Mouse (Mus musculus): ENCODE results near the gene Gm11042. TPM values are rescaled to one million over a fixed set of nuclear protein-coding genes. Genes with fewer than 3 reads are reported as not detected.

The Gm11042 gene
- polyA plus RNA-seq, 1 experiment from 2014 or later, result not detected

DNA sequence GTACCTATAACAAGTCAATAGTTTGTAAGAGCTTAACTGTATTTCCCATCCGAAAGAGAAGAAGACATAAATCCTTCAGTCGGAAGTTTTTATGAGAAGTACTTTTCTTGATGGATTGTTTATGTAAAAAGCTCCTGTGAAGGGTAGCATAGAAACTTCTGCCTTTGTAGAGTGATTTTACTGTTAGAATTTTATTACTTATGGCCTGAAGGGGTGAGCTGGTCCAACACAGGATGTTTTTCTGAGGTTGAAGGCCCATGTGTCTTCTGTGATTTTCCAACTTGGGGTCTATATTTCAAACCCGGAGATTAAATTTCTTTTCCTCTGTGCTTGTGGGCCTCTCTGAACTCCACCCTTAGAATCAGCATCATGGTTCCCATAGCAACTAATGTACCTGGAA, 26.5 kb upstream of the Gm11042 start:
- ATAC-seq (no peak), DNase-seq (ENCODE audit: low spot score) (no peak)
- H3K9me3 ChIP-seq (ENCODE audit: low read length), result no peaks in the 10 kb centered on the region
- no peak overlapping the region for H3K4me3 ChIP-seq (ENCODE audit: low read depth, low read length)
- no peak overlapping the region for H3K9ac ChIP-seq (replicated peaks; ENCODE audit: low read depth)
- H3K27me3 ChIP-seq (replicated peaks; ENCODE audit: insufficient read depth, low read length), result no peaks in the 10 kb centered on the region
- H3K4me1 ChIP-seq (ENCODE audit: insufficient read depth, low read depth, low read length), result no peaks in the 10 kb centered on the region
- H3K36me3 ChIP-seq (ENCODE audit: insufficient read depth, low read length), result no peaks in the 10 kb centered on the region
- H3K4me2 ChIP-seq (replicated peaks; ENCODE audit: low read depth, low read length), result no peak overlapping the region
- WGBS, result 68% methylated on average over 3 of the region's 3 CpGs
- TF ChIP-seq EP300 (IDR thresholded peaks at IDR 0.05) (no peak), CTCF (IDR thresholded peaks at IDR 0.05) (no peak)
- H3K27ac ChIP-seq (ENCODE audit: low read length), result no peak overlapping the region

DNA sequence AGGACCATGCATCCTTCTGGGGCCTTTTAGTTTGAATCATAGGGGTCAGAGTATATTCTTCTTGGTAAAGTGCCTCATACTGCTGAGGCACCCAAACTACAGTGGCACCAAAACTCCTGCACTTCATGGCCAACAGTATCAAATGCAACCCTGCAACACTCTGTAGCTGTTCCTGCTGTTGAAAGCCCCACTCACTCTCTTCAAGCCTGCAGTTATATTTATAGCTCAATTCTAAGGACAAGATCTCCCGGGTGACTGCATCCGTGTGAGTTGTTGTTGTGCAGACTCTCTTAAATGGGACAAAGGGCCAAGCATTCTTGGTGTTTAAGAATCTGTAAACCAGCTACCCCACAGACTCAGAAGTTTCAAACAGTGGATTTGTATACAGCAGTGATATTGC, 23.9 kb upstream of the Gm11042 start:
- Histone ChIP-seq H3K27ac (ENCODE audit: low read length) (no peak overlapping the region), H3K9me3 (ENCODE audit: low read length) (no peaks in the 10 kb centered on the region), H3K4me2 (replicated peaks; ENCODE audit: low read depth, low read length) (no peak overlapping the region), H3K4me1 (ENCODE audit: insufficient read depth, low read depth, low read length) (no peaks in the 10 kb centered on the region), H3K27me3 (replicated peaks; ENCODE audit: insufficient read depth, low read length) (no peaks in the 10 kb centered on the region), H3K36me3 (ENCODE audit: insufficient read depth, low read length) (no peaks in the 10 kb centered on the region), H3K4me3 (ENCODE audit: low read depth, low read length) (no peak overlapping the region), H3K9ac (replicated peaks; ENCODE audit: low read depth) (no peak overlapping the region)
- WGBS, result 85% methylated on average over 2 of the region's 2 CpGs
- DNase-seq (ENCODE audit: low spot score) (no peak), ATAC-seq (no peak)
- TF ChIP-seq EP300 (IDR thresholded peaks at IDR 0.05) (no peak), CTCF (IDR thresholded peaks at IDR 0.05) (no peak)

DNA sequence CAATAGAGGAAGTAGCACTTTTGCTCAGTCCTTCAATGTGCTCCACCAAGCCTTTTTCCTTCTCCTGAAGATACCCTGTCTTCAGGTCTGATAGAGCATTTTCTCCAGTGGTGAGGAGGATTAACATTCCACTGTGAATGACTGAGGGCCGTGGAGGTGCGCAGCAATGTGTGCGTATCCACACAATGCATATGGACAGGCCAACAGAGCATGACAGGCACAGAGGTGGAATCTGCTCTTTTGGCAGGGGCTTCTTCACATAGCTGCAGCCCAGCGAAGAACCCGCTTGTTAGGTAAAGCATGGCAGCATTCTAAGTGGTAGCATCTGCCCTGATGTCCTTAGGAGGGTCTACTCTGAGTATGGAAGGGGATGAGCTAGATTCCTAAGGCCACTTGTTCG, 17.5 kb upstream of the Gm11042 start:
- no peaks in the 10 kb centered on the region for H3K9me3 ChIP-seq (ENCODE audit: low read length)
- no peaks in the 10 kb centered on the region for H3K36me3 ChIP-seq (ENCODE audit: insufficient read depth, low read length)
- H3K27me3 ChIP-seq (replicated peaks; ENCODE audit: insufficient read depth, low read length), result no peaks in the 10 kb centered on the region
- H3K4me2 ChIP-seq (replicated peaks; ENCODE audit: low read depth, low read length), result no peak overlapping the region
- 87% methylated on average over 6 of the region's 6 CpGs for WGBS
- TF ChIP-seq EP300 (IDR thresholded peaks at IDR 0.05) (no peak), CTCF (IDR thresholded peaks at IDR 0.05) (no peak)
- H3K9ac ChIP-seq (replicated peaks; ENCODE audit: low read depth), result no peak overlapping the region
- no peak overlapping the region for H3K27ac ChIP-seq (ENCODE audit: low read length)
- H3K4me1 ChIP-seq (ENCODE audit: insufficient read depth, low read depth, low read length), result no peaks in the 10 kb centered on the region
- DNase-seq (ENCODE audit: low spot score), result no peak
- ATAC-seq, result no peak
- no peak overlapping the region for H3K4me3 ChIP-seq (ENCODE audit: low read depth, low read length)

DNA sequence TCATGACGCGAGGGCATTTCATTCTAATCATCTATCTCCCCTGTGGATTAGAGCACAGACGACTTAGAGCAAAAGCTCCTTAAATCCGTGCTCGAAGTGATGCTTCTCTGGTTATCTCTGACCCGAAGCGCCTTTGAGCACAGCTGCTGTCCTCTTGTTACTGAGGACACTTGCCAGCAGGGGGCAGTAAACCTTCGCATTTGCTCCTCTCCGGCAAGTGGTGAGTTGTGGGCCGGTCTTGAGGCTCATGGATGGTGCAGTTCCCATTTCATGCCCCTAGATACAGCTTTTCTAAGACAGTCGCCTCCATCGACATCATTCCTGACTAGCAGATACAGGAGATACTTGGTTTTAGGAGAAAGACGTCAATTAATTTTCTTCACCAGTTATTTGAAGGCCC, 16.8 kb upstream of the Gm11042 start:
- TF ChIP-seq CTCF (IDR thresholded peaks at IDR 0.05) (peak; percentile 80), EP300 (IDR thresholded peaks at IDR 0.05) (no peak)
- H3K36me3 ChIP-seq (ENCODE audit: insufficient read depth, low read length), result no peaks in the 10 kb centered on the region
- no peak overlapping the region for H3K27ac ChIP-seq (ENCODE audit: low read length)
- DNase-seq (ENCODE audit: low spot score), result peak; percentile 64
- no peak overlapping the region for H3K4me3 ChIP-seq (ENCODE audit: low read depth, low read length)
- H3K4me1 ChIP-seq (ENCODE audit: insufficient read depth, low read depth, low read length), result no peaks in the 10 kb centered on the region
- no peaks in the 10 kb centered on the region for H3K9me3 ChIP-seq (ENCODE audit: low read length)
- no peak for ATAC-seq
- no peaks in the 10 kb centered on the region for H3K27me3 ChIP-seq (replicated peaks; ENCODE audit: insufficient read depth, low read length)
- 25% methylated on average over 13 of the region's 13 CpGs for WGBS
- no peak overlapping the region for H3K4me2 ChIP-seq (replicated peaks; ENCODE audit: low read depth, low read length)
- no peak overlapping the region for H3K9ac ChIP-seq (replicated peaks; ENCODE audit: low read depth)

DNA sequence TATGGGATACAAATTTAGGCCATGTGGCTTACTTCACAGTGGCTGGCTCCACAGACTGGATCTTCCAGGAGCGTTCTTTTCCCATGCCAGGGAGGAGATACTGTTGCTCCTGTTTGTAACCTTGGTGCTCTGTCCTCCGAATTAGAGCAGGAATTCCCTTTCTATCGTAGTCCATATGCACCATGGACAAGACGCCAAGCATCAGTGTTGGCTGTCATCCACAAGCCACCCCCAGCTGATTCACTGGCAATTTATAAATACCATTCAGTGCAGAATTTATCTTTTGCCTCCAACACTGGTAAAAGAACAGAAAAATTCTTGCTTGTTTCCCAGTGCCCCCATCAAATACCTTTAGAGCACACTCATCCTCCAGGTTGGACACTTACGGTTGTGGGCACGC, 13.6 kb upstream of the Gm11042 start:
- ATAC-seq, result no peak
- H3K4me3 ChIP-seq (ENCODE audit: low read depth, low read length), result no peak overlapping the region
- H3K36me3 ChIP-seq (ENCODE audit: insufficient read depth, low read length), result no peaks in the 10 kb centered on the region
- H3K9ac ChIP-seq (replicated peaks; ENCODE audit: low read depth), result no peak overlapping the region
- no peak overlapping the region for H3K27ac ChIP-seq (ENCODE audit: low read length)
- no peak for DNase-seq (ENCODE audit: low spot score)
- 76% methylated on average over 6 of the region's 6 CpGs for WGBS
- H3K27me3 ChIP-seq (replicated peaks; ENCODE audit: insufficient read depth, low read length), result no peaks in the 10 kb centered on the region
- no peak overlapping the region for H3K4me2 ChIP-seq (replicated peaks; ENCODE audit: low read depth, low read length)
- TF ChIP-seq EP300 (IDR thresholded peaks at IDR 0.05), result no peak
- TF ChIP-seq CTCF (IDR thresholded peaks at IDR 0.05), result no peak
- no peaks in the 10 kb centered on the region for H3K9me3 ChIP-seq (ENCODE audit: low read length)
- no peaks in the 10 kb centered on the region for H3K4me1 ChIP-seq (ENCODE audit: insufficient read depth, low read depth, low read length)

DNA sequence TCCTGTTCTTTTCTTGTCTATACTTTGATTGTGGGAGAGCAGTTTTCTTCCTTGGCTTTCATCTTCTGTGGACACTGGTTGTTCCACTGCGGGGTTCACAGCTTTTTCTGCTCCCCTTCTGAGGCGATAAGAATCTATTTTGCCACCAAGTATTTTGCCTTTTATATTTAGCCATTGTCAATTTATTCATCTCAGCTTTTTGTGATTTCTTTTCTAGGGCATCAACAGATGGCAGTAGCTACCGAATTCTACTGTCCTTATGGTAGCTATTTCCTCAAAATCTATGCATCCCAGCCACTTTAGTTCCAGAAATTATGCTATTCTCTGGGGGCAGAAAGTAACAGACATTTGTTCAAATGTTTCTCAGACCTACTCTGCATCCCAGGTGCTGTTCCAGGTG, 10.4 kb upstream of the Gm11042 start:
- Histone ChIP-seq H3K27ac (ENCODE audit: low read length) (no peak overlapping the region), H3K36me3 (ENCODE audit: insufficient read depth, low read length) (no peaks in the 10 kb centered on the region), H3K9me3 (ENCODE audit: low read length) (no peaks in the 10 kb centered on the region), H3K4me1 (ENCODE audit: insufficient read depth, low read depth, low read length) (no peaks in the 10 kb centered on the region), H3K27me3 (replicated peaks; ENCODE audit: insufficient read depth, low read length) (no peaks in the 10 kb centered on the region), H3K9ac (replicated peaks; ENCODE audit: low read depth) (no peak overlapping the region), H3K4me3 (ENCODE audit: low read depth, low read length) (no peak overlapping the region), H3K4me2 (replicated peaks; ENCODE audit: low read depth, low read length) (no peak overlapping the region)
- no peak for TF ChIP-seq CTCF (IDR thresholded peaks at IDR 0.05)
- TF ChIP-seq EP300 (IDR thresholded peaks at IDR 0.05), result no peak
- DNase-seq (ENCODE audit: low spot score) (no peak), ATAC-seq (no peak)
- 79% methylated on average over 3 of the region's 3 CpGs for WGBS

DNA sequence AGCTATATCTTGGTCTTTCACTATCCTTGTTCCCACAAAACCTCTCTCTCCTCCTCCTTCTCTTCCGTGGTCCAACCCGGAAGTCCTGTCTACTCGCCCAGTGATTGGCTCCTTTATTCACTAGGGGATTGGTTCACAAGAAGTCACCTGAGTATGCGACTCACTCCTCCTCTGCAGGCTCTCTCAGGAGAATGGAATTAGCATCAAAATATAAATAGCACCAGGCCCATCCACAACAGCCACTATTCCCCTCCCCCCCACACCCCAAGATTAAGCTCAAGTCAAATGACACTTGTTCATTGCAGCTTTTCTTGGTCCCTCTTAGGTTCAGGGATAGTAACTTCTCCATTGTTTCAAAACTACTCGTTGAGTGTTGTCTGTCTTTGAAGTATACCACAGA, 5.8 kb upstream of the Gm11042 start:
- H3K9ac ChIP-seq (replicated peaks; ENCODE audit: low read depth), result no peak overlapping the region
- no peaks in the 10 kb centered on the region for H3K36me3 ChIP-seq (ENCODE audit: insufficient read depth, low read length)
- WGBS, result 78% methylated on average over 5 of the region's 5 CpGs
- H3K4me1 ChIP-seq (ENCODE audit: insufficient read depth, low read depth, low read length), result no peaks in the 10 kb centered on the region
- TF ChIP-seq CTCF (IDR thresholded peaks at IDR 0.05) (no peak), EP300 (IDR thresholded peaks at IDR 0.05) (no peak)
- H3K4me2 ChIP-seq (replicated peaks; ENCODE audit: low read depth, low read length), result no peak overlapping the region
- no peaks in the 10 kb centered on the region for H3K27me3 ChIP-seq (replicated peaks; ENCODE audit: insufficient read depth, low read length)
- H3K9me3 ChIP-seq (ENCODE audit: low read length), result no peaks in the 10 kb centered on the region
- no peak overlapping the region for H3K27ac ChIP-seq (ENCODE audit: low read length)
- ATAC-seq (no peak), DNase-seq (ENCODE audit: low spot score) (no peak)
- no peak overlapping the region for H3K4me3 ChIP-seq (ENCODE audit: low read depth, low read length)
